Mouse (Mus musculus) megakaryocyte, embryonic 14.5 days (primary cell): ENCODE data around the gene Tbk1.

Source experiments
- FLI1 ChIP-seq: IDR thresholded peaks from 2 replicates; pipeline ENCODE4 v1.6.1; 2012; ENCODE audit warnings: low read length, inconsistent platforms, mixed read lengths
- GATA1 ChIP-seq: IDR thresholded peaks from 3 replicates; pipeline ENCODE4 v1.6.1; 2012; ENCODE audit warnings: mixed read lengths, low read length, inconsistent platforms, borderline replicate concordance

DNA sequence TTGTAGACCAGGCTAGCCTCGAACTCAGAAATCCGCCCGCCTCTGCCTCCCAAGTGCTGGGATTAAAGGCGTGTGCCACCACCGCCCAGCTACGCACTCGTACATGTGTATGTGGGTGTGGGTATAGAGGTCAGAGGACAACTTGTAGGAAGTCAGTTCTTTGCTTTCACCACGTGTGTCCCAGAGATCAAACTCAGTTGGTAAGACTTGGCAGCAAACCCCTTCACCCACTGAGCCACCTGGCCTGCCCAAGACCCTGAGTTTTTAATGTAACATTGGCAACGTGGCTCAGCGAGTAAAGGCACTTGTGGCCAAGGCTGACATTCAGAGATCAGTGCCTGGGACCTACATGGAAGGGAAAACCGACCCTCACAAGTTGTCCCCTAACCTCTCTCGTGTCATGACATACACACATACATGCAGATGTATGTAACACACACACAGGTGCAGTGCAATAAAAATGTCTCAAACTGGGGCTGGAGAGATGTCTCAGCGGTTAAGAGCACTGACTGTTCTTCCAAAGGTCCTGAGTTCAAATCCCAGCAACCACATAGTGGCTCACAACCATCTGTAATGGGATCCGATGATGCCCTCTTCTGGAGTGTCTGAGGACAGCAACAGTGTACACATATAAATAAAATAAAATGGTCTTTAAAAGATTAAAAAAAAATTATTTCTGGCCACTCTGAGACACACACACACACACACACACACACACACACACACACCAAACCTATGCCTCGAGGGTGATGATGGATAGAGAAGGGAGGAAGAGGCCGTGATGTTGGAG is 78.6 kb downstream of the Tbk1 start:
- TF ChIP-seq GATA1 (no peak), FLI1 (no peak)
